Mouse (Mus musculus): ENCODE data around the gene Pklr.

GRCm38 (mm10) chr3:89193351-89193750, 57.4 kb downstream of the Pklr start:
- TF ChIP-seq EP300 (IDR thresholded peaks at IDR 0.05; ENCODE audit: low read depth) (no peak), CTCF (IDR thresholded peaks at IDR 0.05; ENCODE audit: low read depth) (no peak)
